In genomic region chr8:26380668-26381067, GRCm38 (mm10) we compare ENCODE assay signal across 8 mouse cellular contexts.
DNase-seq lines count a peak whose midpoint lies in the region; ATAC-seq and TF ChIP-seq lines count a peak whose summit lies in the region.

No protein-coding gene starts in this region.

- no peaks in the 10 kb centered on the region for H3K27me3 ChIP-seq in intestine, postnatal 0 days (replicated peaks; ENCODE audit: control insufficient read depth, insufficient read depth, low read length)
- 0 out of 2 replicates have a peak, but pooled peaks cover 4% of the 10 kb centered on the region for H3K27me3 ChIP-seq in intestine, embryonic 16.5 days (replicated peaks; ENCODE audit: control insufficient read depth, insufficient read depth, low read length)

- no peak overlapping the region for H3K9ac ChIP-seq in intestine, postnatal 0 days (ENCODE audit: low read depth, low read length)
- H3K9ac ChIP-seq in intestine, embryonic 16.5 days (ENCODE audit: low read depth, low read length) = no peak overlapping the region

- no peak for ATAC-seq in intestine, postnatal 0 days
- no peak for ATAC-seq in intestine, embryonic 16.5 days
- ATAC-seq in neutrophil, adult 5-6 weeks (ENCODE audit: extremely low read depth, insufficient number of reproducible peaks, low FRiP score, poor library complexity, severe bottlenecking) = 0 out of 2 replicates have a peak, but pooled peaks have one; percentile 44

- no peaks in the 10 kb centered on the region for H3K36me3 ChIP-seq in intestine, postnatal 0 days (ENCODE audit: control insufficient read depth, insufficient read depth)
- H3K36me3 ChIP-seq in intestine, embryonic 16.5 days (ENCODE audit: control insufficient read depth, insufficient read depth, low read length) = no peaks in the 10 kb centered on the region

- TF ChIP-seq CTCF in intestine, postnatal 0 days (IDR thresholded peaks at IDR 0.05; ENCODE audit: low read depth) = peak; percentile 88

- H3K9me3 ChIP-seq in intestine, postnatal 0 days (ENCODE audit: control insufficient read depth) = no peaks in the 10 kb centered on the region
- no peaks in the 10 kb centered on the region for H3K9me3 ChIP-seq in intestine, embryonic 16.5 days (ENCODE audit: control insufficient read depth, low read length)

- no peak overlapping the region for H3K4me2 ChIP-seq in intestine, postnatal 0 days (replicated peaks; ENCODE audit: low read depth)
- H3K4me2 ChIP-seq in intestine, embryonic 16.5 days (ENCODE audit: low read depth, low read length) = no peak overlapping the region

- no peaks in the 10 kb centered on the region for H3K4me1 ChIP-seq in intestine, postnatal 0 days (replicated peaks; ENCODE audit: control insufficient read depth, insufficient read depth, low read length)
- peaks cover 7% of the 10 kb centered on the region for H3K4me1 ChIP-seq in intestine, embryonic 16.5 days (ENCODE audit: control insufficient read depth, insufficient read depth, low read length)

- peak; percentile 74 for DNase-seq in NIH3T3 (ENCODE audit: low read depth)
- peak; percentile 90 to 91 for DNase-seq in cerebellum, postnatal 14 days
- DNase-seq in heart, adult 9 months (ENCODE audit: low spot score in 2 of 2) = peak; percentile 30 to 80
- peak; percentile 20 to 57 for DNase-seq in layer of hippocampus, postnatal 36 days
- peak; percentile 65 for DNase-seq in thymus, postnatal 4 days

- no peak overlapping the region for H3K27ac ChIP-seq in intestine, postnatal 0 days (ENCODE audit: low read depth, low read length)
- H3K27ac ChIP-seq in intestine, embryonic 16.5 days (ENCODE audit: low read length) = no peak overlapping the region

- H3K4me3 ChIP-seq in intestine, postnatal 0 days (ENCODE audit: low read depth, low read length) = no peak overlapping the region
- no peak overlapping the region for H3K4me3 ChIP-seq in intestine, embryonic 16.5 days (ENCODE audit: low read length)

- 32% methylated on average over 3 of the region's 3 CpGs for WGBS in intestine, postnatal 0 days
- WGBS in intestine, embryonic 16.5 days = 34% methylated on average over 3 of the region's 3 CpGs

Comparison
In these comparisons a context has a peak if more than half of its experiments do, and no peak if none do; other contexts are left out.
1. DNase-seq: peak in every context shown above with its lines; median percentile 90 in cerebellum, postnatal 14 days; 74 in NIH3T3; 65 in thymus, postnatal 4 days; 55 in heart, adult 9 months; 38 in layer of hippocampus, postnatal 36 days.